Mouse (Mus musculus): ENCODE data around the gene Mid1. TPM values are rescaled to one million over a fixed set of nuclear protein-coding genes. Genes with fewer than 3 reads are reported as not detected.
A peak's percentile ranks its signal among the peaks of the same experiment; 100 is the strongest.
"Not testable (repeated sequence)": the region's sequence is repeated elsewhere in the genome, so short reads cannot be mapped to it uniquely, and the experiment has no call there.

Gene Mid1
- polyA plus RNA-seq, 1 experiment: 6.9 TPM

- Histone ChIP-seq H3K27ac (replicated peaks; ENCODE audit: low read depth, low read length) (no peak overlapping the region), H3K4me3 (ENCODE audit: insufficient read depth, low read depth, low read length) (no peak overlapping the region), H3K4me1 (ENCODE audit: control insufficient read depth, insufficient read depth, insufficient read length, low read length) (no peaks in the 10 kb centered on the region)
Observed at GRCm38 (mm10) chrX:169937119-169937719, 252.2 kb downstream of the Mid1 start.

GRCm38 (mm10) chrX:169940531-169940930 lies 255.5 kb downstream of the Mid1 start:
- Histone ChIP-seq H3K27ac (replicated peaks; ENCODE audit: low read depth, low read length) (no peak overlapping the region), H3K4me1 (ENCODE audit: control insufficient read depth, insufficient read depth, insufficient read length, low read length) (no peaks in the 10 kb centered on the region), H3K4me3 (ENCODE audit: insufficient read depth, low read depth, low read length) (no peak overlapping the region)

GRCm38 (mm10) chrX:169950596-169950995 lies 265.6 kb downstream of the Mid1 start:
- Histone ChIP-seq H3K27ac (replicated peaks; ENCODE audit: low read depth, low read length) (no peak overlapping the region), H3K4me1 (ENCODE audit: control insufficient read depth, insufficient read depth, insufficient read length, low read length) (no peaks in the 10 kb centered on the region), H3K4me3 (ENCODE audit: insufficient read depth, low read depth, low read length) (no peak overlapping the region)

GRCm38 (mm10) chrX:169969337-169969736 lies 284.3 kb downstream of the Mid1 start:
- peaks cover 4% of the 10 kb centered on the region; the same call in 1 of the 2 replicates for H3K4me1 ChIP-seq (ENCODE audit: control insufficient read depth, insufficient read depth, insufficient read length, low read length)
- no peak overlapping the region for H3K4me3 ChIP-seq (ENCODE audit: insufficient read depth, low read depth, low read length)
- H3K27ac ChIP-seq (replicated peaks; ENCODE audit: low read depth, low read length): no peak overlapping the region

- H3K4me1 ChIP-seq (ENCODE audit: control insufficient read depth, insufficient read depth, insufficient read length, low read length); H3K4me3 ChIP-seq (ENCODE audit: insufficient read depth, low read depth, low read length); H3K27ac ChIP-seq (replicated peaks; ENCODE audit: low read depth, low read length): not testable (repeated sequence)
Observed at GRCm38 (mm10) chrX:169969765-169970164, 284.8 kb downstream of the Mid1 start.

GRCm38 (mm10) chrX:169970546-169970945 lies 285.5 kb downstream of the Mid1 start:
- not testable (repeated sequence) for H3K27ac ChIP-seq (replicated peaks; ENCODE audit: low read depth, low read length); H3K4me1 ChIP-seq (ENCODE audit: control insufficient read depth, insufficient read depth, insufficient read length, low read length); H3K4me3 ChIP-seq (ENCODE audit: insufficient read depth, low read depth, low read length)

GRCm38 (mm10) chrX:169971562-169971961 lies 286.6 kb downstream of the Mid1 start:
- H3K4me3 ChIP-seq (ENCODE audit: insufficient read depth, low read depth, low read length); H3K4me1 ChIP-seq (ENCODE audit: control insufficient read depth, insufficient read depth, insufficient read length, low read length): not testable (repeated sequence)
- peak overlapping the region; percentile 62; the same call in 1 of the 2 replicates for H3K27ac ChIP-seq (replicated peaks; ENCODE audit: low read depth, low read length)

GRCm38 (mm10) chrX:169972131-169972530 lies 287.1 kb downstream of the Mid1 start:
- H3K27ac ChIP-seq (replicated peaks; ENCODE audit: low read depth, low read length): peak overlapping the region; percentile 62
- H3K4me3 ChIP-seq (ENCODE audit: insufficient read depth, low read depth, low read length); H3K4me1 ChIP-seq (ENCODE audit: control insufficient read depth, insufficient read depth, insufficient read length, low read length): not testable (repeated sequence)

GRCm38 (mm10) chrX:169972791-169973494 lies 287.9 kb downstream of the Mid1 start:
- H3K4me1 ChIP-seq (ENCODE audit: control insufficient read depth, insufficient read depth, insufficient read length, low read length); H3K4me3 ChIP-seq (ENCODE audit: insufficient read depth, low read depth, low read length): not testable (repeated sequence)
- H3K27ac ChIP-seq (replicated peaks; ENCODE audit: low read depth, low read length): peak overlapping the region; percentile 62

- H3K4me1 ChIP-seq (ENCODE audit: control insufficient read depth, insufficient read depth, insufficient read length, low read length); H3K4me3 ChIP-seq (ENCODE audit: insufficient read depth, low read depth, low read length); H3K27ac ChIP-seq (replicated peaks; ENCODE audit: low read depth, low read length): not testable (repeated sequence)
Observed at GRCm38 (mm10) chrX:169973806-169974205, 288.8 kb downstream of the Mid1 start.

GRCm38 (mm10) chrX:169974456-169974855 lies 289.5 kb downstream of the Mid1 start:
- not testable (repeated sequence) for H3K4me1 ChIP-seq (ENCODE audit: control insufficient read depth, insufficient read depth, insufficient read length, low read length); H3K4me3 ChIP-seq (ENCODE audit: insufficient read depth, low read depth, low read length)
- H3K27ac ChIP-seq (replicated peaks; ENCODE audit: low read depth, low read length): 0 out of 2 replicates have a peak overlapping the region, but pooled peaks have one; percentile 1

GRCm38 (mm10) chrX:169974974-169975373 lies 290.0 kb downstream of the Mid1 start:
- not testable (repeated sequence) for H3K4me3 ChIP-seq (ENCODE audit: insufficient read depth, low read depth, low read length); H3K4me1 ChIP-seq (ENCODE audit: control insufficient read depth, insufficient read depth, insufficient read length, low read length)
- H3K27ac ChIP-seq (replicated peaks; ENCODE audit: low read depth, low read length): peak overlapping the region; percentile 3

- not testable (repeated sequence) for H3K4me1 ChIP-seq (ENCODE audit: control insufficient read depth, insufficient read depth, insufficient read length, low read length); H3K4me3 ChIP-seq (ENCODE audit: insufficient read depth, low read depth, low read length); H3K27ac ChIP-seq (replicated peaks; ENCODE audit: low read depth, low read length)
Observed at GRCm38 (mm10) chrX:169975681-169976131, 290.7 kb downstream of the Mid1 start.

GRCm38 (mm10) chrX:169976340-169976739 lies 291.3 kb downstream of the Mid1 start:
- H3K27ac ChIP-seq (replicated peaks; ENCODE audit: low read depth, low read length); H3K4me1 ChIP-seq (ENCODE audit: control insufficient read depth, insufficient read depth, insufficient read length, low read length); H3K4me3 ChIP-seq (ENCODE audit: insufficient read depth, low read depth, low read length): not testable (repeated sequence)

- Histone ChIP-seq H3K4me3 (ENCODE audit: insufficient read depth, low read depth, low read length) (peak overlapping the region; percentile 34), H3K27ac (replicated peaks; ENCODE audit: low read depth, low read length) (peak overlapping the region; percentile 40)
- H3K4me1 ChIP-seq (ENCODE audit: control insufficient read depth, insufficient read depth, insufficient read length, low read length): not testable (repeated sequence)
Observed at GRCm38 (mm10) chrX:169977856-169978435, 292.9 kb downstream of the Mid1 start.

All from brown adipose tissue, adult 24 weeks (tissue).